Comparison of ENCODE assay signal across 8 mouse cellular contexts in the genomic region with DNA sequence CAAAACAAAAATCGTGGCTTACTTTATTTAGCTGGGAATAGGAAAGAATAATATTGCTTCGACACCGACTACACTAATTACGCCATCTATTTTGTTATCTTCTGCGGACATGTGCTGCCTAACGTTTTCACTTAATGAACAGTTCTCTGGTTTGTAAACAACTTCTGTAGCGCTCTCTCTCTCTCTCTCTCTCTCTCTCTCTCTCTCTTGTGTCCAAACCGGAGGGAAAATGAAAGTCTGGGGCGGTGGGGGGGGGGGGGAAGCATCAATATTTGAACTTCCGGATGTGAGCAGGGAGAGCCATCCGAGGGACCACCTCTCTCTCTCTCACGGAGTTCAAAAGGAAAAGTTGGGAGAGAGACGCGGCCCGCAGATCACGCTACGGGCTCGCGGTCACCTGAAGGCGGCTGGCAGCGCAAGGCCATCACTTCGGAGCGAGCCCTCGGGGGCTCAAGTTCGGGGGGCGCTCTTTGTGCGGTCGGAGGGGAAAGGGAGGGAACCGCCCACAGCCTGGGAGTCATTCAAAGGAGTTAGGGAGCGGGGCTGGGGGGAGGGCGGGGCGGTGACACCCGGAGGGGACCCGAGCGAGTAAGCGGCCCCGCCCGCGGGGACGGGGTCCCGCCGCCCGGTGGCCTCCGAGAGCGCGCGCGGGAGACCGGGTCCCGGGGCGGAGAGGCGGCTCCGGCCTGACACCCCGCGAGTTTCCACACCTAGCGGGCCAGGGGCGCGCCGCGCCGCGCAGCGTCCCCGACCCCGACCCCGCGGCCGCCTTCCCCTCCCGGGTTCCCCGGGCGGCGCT. TPM values are rescaled to one million over a fixed set of nuclear protein-coding genes. Genes with fewer than 3 reads are reported as not detected.
DNase-seq lines count a peak whose midpoint lies in the region; ATAC-seq and TF ChIP-seq lines count a peak whose summit lies in the region.

No protein-coding gene starts in this region.

- 1% methylated on average over 65 of the region's 72 CpGs for WGBS in embryonic facial prominence, embryonic 15.5 days
- WGBS in hindbrain, embryonic 13.5 days, result 1% methylated on average over 59 of the region's 72 CpGs
- 1% methylated on average over 70 of the region's 72 CpGs for WGBS in liver, adult 2 months
- WGBS in midbrain, embryonic 16.5 days, result 1% methylated on average over 56 of the region's 72 CpGs

- H3K79me2 ChIP-seq in liver, adult 2 months (ENCODE audit: control insufficient read depth, insufficient read depth, low read length), result peaks cover 5% of the 10 kb centered on the region; the same call in 1 of the 2 replicates

- H3K4me1 ChIP-seq in embryonic facial prominence, embryonic 15.5 days, result peaks cover 7% of the 10 kb centered on the region
- peaks cover 4% of the 10 kb centered on the region for H3K4me1 ChIP-seq in hindbrain, embryonic 13.5 days (replicated peaks)
- H3K4me1 ChIP-seq in liver, adult 2 months (ENCODE audit: control insufficient read depth, insufficient read depth, low read length), result no peaks in the 10 kb centered on the region; the same call in 1 of the 2 replicates
- H3K4me1 ChIP-seq in midbrain, embryonic 16.5 days (ENCODE audit: control insufficient read depth, insufficient read depth, low read length), result peaks cover 4% of the 10 kb centered on the region

- peak overlapping the region; percentile 48 for H3K4me2 ChIP-seq in embryonic facial prominence, embryonic 15.5 days (replicated peaks)
- H3K4me2 ChIP-seq in hindbrain, embryonic 13.5 days, result peak overlapping the region; percentile 62
- H3K4me2 ChIP-seq in midbrain, embryonic 16.5 days (ENCODE audit: low read length), result peak overlapping the region; percentile 74

- no peak for TF ChIP-seq POLR2A in liver, adult 2 months (IDR thresholded peaks at IDR 0.05; ENCODE audit: extremely low read depth, insufficient read depth, low read length)

- peak overlapping the region; percentile 93 for H3K9ac ChIP-seq in embryonic facial prominence, embryonic 15.5 days
- H3K9ac ChIP-seq in hindbrain, embryonic 13.5 days, result peak overlapping the region; percentile 96
- H3K9ac ChIP-seq in liver, adult 2 months (ENCODE audit: low read depth, low read length), result peak overlapping the region; percentile 98
- H3K9ac ChIP-seq in midbrain, embryonic 16.5 days (ENCODE audit: low read depth, low read length), result peak overlapping the region; percentile 94

- intact Hi-C loops in heart, postnatal 25 days (cut with DNase I), result loop anchor here (5.0 kb wide), 1 partner anchor 114 kb away; a partner anchor contains a TSS

- no peaks in the 10 kb centered on the region for H3K36me3 ChIP-seq in embryonic facial prominence, embryonic 15.5 days
- no peaks in the 10 kb centered on the region for H3K36me3 ChIP-seq in hindbrain, embryonic 13.5 days
- H3K36me3 ChIP-seq in liver, adult 2 months (ENCODE audit: control insufficient read depth, insufficient read depth, low read length), result no peaks in the 10 kb centered on the region
- H3K36me3 ChIP-seq in midbrain, embryonic 16.5 days (ENCODE audit: control insufficient read depth, insufficient read depth, low read length), result no peaks in the 10 kb centered on the region

- DNase-seq in heart, adult 8-10 months (ENCODE audit: low spot score), result peak; percentile 17
- no peak for DNase-seq in heart, postnatal 25 days (ENCODE audit: low spot score)
- peak; percentile 57 for DNase-seq in adipocyte (ENCODE audit: low spot score)
- DNase-seq in liver, adult 2 months (ENCODE audit: extremely low read depth, low read depth, low spot score), result peak; percentile 71
- peak; percentile 71 for DNase-seq in testis, postnatal 14 days (ENCODE audit: low spot score)

- 0 out of 2 replicates have a peak, but pooled peaks have one; percentile 1 for ATAC-seq in embryonic facial prominence, embryonic 15.5 days (ENCODE audit: insufficient number of reproducible peaks, low FRiP score, low TSS enrichment, low read depth)
- peak; percentile 18 for ATAC-seq in hindbrain, embryonic 13.5 days (ENCODE audit: low FRiP score)
- ATAC-seq in midbrain, embryonic 16.5 days, result peak; percentile 5

- TF ChIP-seq CTCF in liver, adult 2 months (IDR thresholded peaks at IDR 0.05; ENCODE audit: low read depth, low read length), result no peak

- no peaks in the 10 kb centered on the region for H3K9me3 ChIP-seq in embryonic facial prominence, embryonic 15.5 days (replicated peaks)
- H3K9me3 ChIP-seq in hindbrain, embryonic 13.5 days, result no peaks in the 10 kb centered on the region
- no peaks in the 10 kb centered on the region for H3K9me3 ChIP-seq in midbrain, embryonic 16.5 days (replicated peaks; ENCODE audit: control insufficient read depth, low read length, poor library complexity, severe bottlenecking)

- H3K4me3 ChIP-seq in embryonic facial prominence, embryonic 15.5 days (replicated peaks), result peak overlapping the region; percentile 99
- H3K4me3 ChIP-seq in hindbrain, embryonic 13.5 days, result peak overlapping the region; percentile 99
- H3K4me3 ChIP-seq in liver, adult 2 months (ENCODE audit: insufficient read depth, low read depth, low read length), result peak overlapping the region; percentile 100
- peak overlapping the region; percentile 100 for H3K4me3 ChIP-seq in midbrain, embryonic 16.5 days (ENCODE audit: low read depth, low read length)

- peak overlapping the region; percentile 95 for H3K27ac ChIP-seq in embryonic facial prominence, embryonic 15.5 days (replicated peaks)
- peak overlapping the region; percentile 95 for H3K27ac ChIP-seq in hindbrain, embryonic 13.5 days
- H3K27ac ChIP-seq in liver, adult 2 months (replicated peaks; ENCODE audit: insufficient read depth, low read depth, low read length), result peak overlapping the region; percentile 85
- H3K27ac ChIP-seq in midbrain, embryonic 16.5 days (ENCODE audit: low read length), result peak overlapping the region; percentile 94

- H3K27me3 ChIP-seq in embryonic facial prominence, embryonic 15.5 days, result no peaks in the 10 kb centered on the region
- H3K27me3 ChIP-seq in hindbrain, embryonic 13.5 days, result no peaks in the 10 kb centered on the region
- no peaks in the 10 kb centered on the region for H3K27me3 ChIP-seq in liver, adult 2 months (ENCODE audit: control insufficient read depth, insufficient read depth, low read length)
- H3K27me3 ChIP-seq in midbrain, embryonic 16.5 days (ENCODE audit: control insufficient read depth, insufficient read depth, low read depth, low read length), result no peaks in the 10 kb centered on the region

RNA-seq across cellular contexts. Expression of a gene that starts 0.8 kb away (rescaled TPM):
- 10 to 100 TPM; 36.5 to 41.8 (median 38.1) TPM for total RNA-seq in heart, adult 8-10 months (2022)
- total RNA-seq in heart, postnatal 25 days (2021), result 10 to 100 TPM; 42.2 to 42.3 TPM
- polyA plus RNA-seq in embryonic facial prominence, embryonic 15.5 days (2015; fragmentation: Nextera tagmentation; extraction: Ambion mirVana), result 41.4 and 44.0 TPM in 2 replicates
- polyA plus RNA-seq in hindbrain, embryonic 13.5 days (2015; fragmentation: Nextera tagmentation; extraction: Ambion mirVana), result 27.6 and 29.1 TPM in 2 replicates
- 31.0 and 31.4 TPM in 2 replicates for total RNA-seq in liver, adult 2 months (2014; rRNA removed)
- 4.7 and 5.0 TPM in 2 replicates for polyA plus RNA-seq in liver, adult 2 months (2012; rRNA removed)
- polyA plus RNA-seq in midbrain, embryonic 16.5 days (2015; fragmentation: Nextera tagmentation; extraction: Ambion mirVana), result 18.6 and 22.8 TPM in 2 replicates
